Mouse (Mus musculus) MEL-GATA-1-ER (cell line): Measurements from ENCODE around the gene Erh.
A peak's percentile ranks its signal among the peaks of the same experiment; 100 is the strongest.

Experiments
- DNase-seq: peaks from one replicate; pipeline ENCODE4 v3.0.0-alpha.2; 2012; ENCODE audit warnings: low read depth; ENCODE audit errors: extremely low read depth

Erh gene

GRCm38 (mm10) chr12:80615371-80616257, 28.5 kb downstream of the Erh start:
- no peak for DNase-seq

- no peak for DNase-seq
These were observed 31.9 kb downstream of the Erh start for GRCm38 (mm10) chr12:80612113-80612791.

- no peak for DNase-seq
These were observed 34.2 kb downstream of the Erh start for GRCm38 (mm10) chr12:80609928-80610327.

GRCm38 (mm10) chr12:80608576-80608975, 35.6 kb downstream of the Erh start:
- no peak for DNase-seq

GRCm38 (mm10) chr12:80604218-80604617, 39.9 kb downstream of the Erh start:
- DNase-seq = no peak

GRCm38 (mm10) chr12:80603566-80603965, 40.6 kb downstream of the Erh start:
- DNase-seq = no peak

GRCm38 (mm10) chr12:80602432-80602831, 41.7 kb downstream of the Erh start:
- no peak for DNase-seq

- DNase-seq = no peak
These were observed 42.4 kb downstream of the Erh start for GRCm38 (mm10) chr12:80601597-80602269.

GRCm38 (mm10) chr12:80598756-80599155, 45.4 kb downstream of the Erh start:
- DNase-seq = no peak

GRCm38 (mm10) chr12:80598236-80598635, 45.9 kb downstream of the Erh start:
- DNase-seq = no peak

GRCm38 (mm10) chr12:80595968-80596367, 48.2 kb downstream of the Erh start:
- no peak for DNase-seq

- peak; percentile 41 for DNase-seq
These were observed 48.6 kb downstream of the Erh start for GRCm38 (mm10) chr12:80595566-80595965.

GRCm38 (mm10) chr12:80594781-80595180, 49.4 kb downstream of the Erh start:
- DNase-seq = no peak

- DNase-seq = peak; percentile 53
These were observed 50.0 kb downstream of the Erh start for GRCm38 (mm10) chr12:80594141-80594540.

GRCm38 (mm10) chr12:80584973-80585372, 59.2 kb downstream of the Erh start:
- no peak for DNase-seq
